Mouse (Mus musculus) c-Kit-positive CD71-negative TER-119-negative erythroid progenitor cells, embryonic 14.5 days (primary cell): Measurements from ENCODE around the gene Kank1.

Experiments used
- DNase-seq: peaks from one replicate; pipeline ENCODE4 v3.0.0-alpha.2; 2013; ENCODE audit warnings: low read depth

Kank1 gene

GRCm38 (mm10) chr19:25253198-25253597 lies 16.4 kb downstream of the Kank1 start:
- DNase-seq, result no peak

- no peak for DNase-seq
Observed at GRCm38 (mm10) chr19:25253628-25254027, 16.9 kb downstream of the Kank1 start.

- DNase-seq, result no peak
Observed at GRCm38 (mm10) chr19:25258321-25258720, 21.5 kb downstream of the Kank1 start.

- no peak for DNase-seq
Observed at GRCm38 (mm10) chr19:25266181-25266580, 29.4 kb downstream of the Kank1 start.

GRCm38 (mm10) chr19:25267247-25267646 lies 30.5 kb downstream of the Kank1 start:
- no peak for DNase-seq

GRCm38 (mm10) chr19:25268532-25268931 lies 31.8 kb downstream of the Kank1 start:
- DNase-seq, result no peak

- no peak for DNase-seq
Observed at GRCm38 (mm10) chr19:25271591-25271990, 34.8 kb downstream of the Kank1 start.

GRCm38 (mm10) chr19:25273179-25273578 lies 36.4 kb downstream of the Kank1 start:
- DNase-seq, result no peak

GRCm38 (mm10) chr19:25276600-25277395 lies 40.0 kb downstream of the Kank1 start:
- no peak for DNase-seq

- DNase-seq, result no peak
Observed at GRCm38 (mm10) chr19:25277761-25278160, 41.0 kb downstream of the Kank1 start.

- DNase-seq, result no peak
Observed at GRCm38 (mm10) chr19:25279603-25280002, 42.8 kb downstream of the Kank1 start.

- no peak for DNase-seq
Observed at GRCm38 (mm10) chr19:25283665-25284064, 46.9 kb downstream of the Kank1 start.

GRCm38 (mm10) chr19:25285756-25286538 lies 49.2 kb downstream of the Kank1 start:
- DNase-seq, result no peak

- DNase-seq, result no peak
Observed at GRCm38 (mm10) chr19:25290991-25291520, 54.3 kb downstream of the Kank1 start.

- DNase-seq, result no peak
Observed at GRCm38 (mm10) chr19:25295207-25295606, 58.4 kb downstream of the Kank1 start.

GRCm38 (mm10) chr19:25297269-25297668 lies 60.5 kb downstream of the Kank1 start:
- no peak for DNase-seq

GRCm38 (mm10) chr19:25299852-25300670 lies 63.3 kb downstream of the Kank1 start:
- DNase-seq, result no peak

- DNase-seq, result no peak
Observed at GRCm38 (mm10) chr19:25301189-25301588, 64.4 kb downstream of the Kank1 start.

- no peak for DNase-seq
Observed at GRCm38 (mm10) chr19:25306277-25306676, 69.5 kb downstream of the Kank1 start.

GRCm38 (mm10) chr19:25308156-25308555 lies 71.4 kb downstream of the Kank1 start:
- DNase-seq, result no peak

- no peak for DNase-seq
Observed at GRCm38 (mm10) chr19:25308763-25309162, 72.0 kb downstream of the Kank1 start.

- DNase-seq, result no peak
Observed at GRCm38 (mm10) chr19:25310989-25311388, 74.2 kb downstream of the Kank1 start.
